Mouse (Mus musculus): ENCODE measurements around the gene Spem2. TPM values are rescaled to one million over a fixed set of nuclear protein-coding genes. Genes with fewer than 3 reads are reported as not detected.

Spem2 gene
- total and polyA plus RNA-seq, 3 experiments, result 0.20 TPM; not detected in 2

DNA sequence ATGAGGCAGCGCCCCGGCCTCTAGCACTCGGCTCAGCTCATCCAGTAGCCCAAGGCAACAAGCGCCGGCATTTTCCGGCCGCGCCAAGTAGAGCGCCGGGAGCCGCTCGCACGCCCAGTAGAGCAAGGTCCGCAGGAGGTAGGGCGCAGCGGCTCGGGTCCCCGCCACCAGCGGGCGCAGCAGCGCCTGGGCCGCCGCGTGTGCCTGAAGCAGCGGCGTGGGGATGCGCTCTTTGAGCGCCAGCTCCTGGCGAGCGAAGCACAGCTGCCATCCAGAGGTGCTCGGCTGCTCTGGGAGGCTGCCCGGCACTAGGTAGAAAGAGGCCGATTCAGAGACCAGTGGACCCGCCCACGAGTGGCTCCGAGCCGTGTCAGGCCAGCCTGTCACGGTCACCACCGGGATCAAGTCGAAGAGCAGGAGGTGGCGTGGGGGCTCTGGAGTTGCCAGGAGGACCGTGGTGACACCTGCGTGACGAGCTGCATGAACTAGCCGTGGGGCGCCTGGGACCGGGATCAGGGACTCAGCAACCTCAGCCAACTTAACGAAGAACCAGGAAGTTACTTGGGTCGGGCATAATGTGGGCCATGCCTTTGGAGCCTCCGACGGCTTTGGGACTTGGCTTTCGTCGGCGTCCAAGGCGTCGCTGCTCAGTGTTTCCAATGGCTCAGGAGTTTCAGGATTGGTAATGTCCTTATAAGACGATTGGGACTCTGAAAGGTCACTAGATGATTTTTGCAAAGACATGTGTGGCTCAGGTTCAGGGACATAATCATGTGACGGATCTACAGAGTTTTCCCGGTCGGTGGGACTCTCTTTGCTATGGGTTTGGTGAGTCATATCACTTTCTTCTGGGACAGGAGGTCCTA is 14.2 kb downstream of the Spem2 start:
- H3K4me1 ChIP-seq (ENCODE audit: control insufficient read depth, insufficient read depth, low read length), result peaks cover 4% of the 10 kb centered on the region; the same call in 1 of the 2 replicates
- H3K9ac ChIP-seq (ENCODE audit: low read depth, low read length), result peak overlapping the region; percentile 69
- no peaks in the 10 kb centered on the region for H3K79me2 ChIP-seq (replicated peaks; ENCODE audit: control insufficient read depth, insufficient read depth, low read length)
- no peaks in the 10 kb centered on the region for H3K36me3 ChIP-seq (ENCODE audit: control insufficient read depth, insufficient read depth, low read length)
- DNase-seq, result peak; percentile 85 to 88
- peak overlapping the region; percentile 68 for H3K4me3 ChIP-seq
- TF ChIP-seq POLR2A (IDR thresholded peaks at IDR 0.05; ENCODE audit: insufficient read depth, low read depth, low read length), result no peak
- peak; percentile 19; the same call in 1 of the 2 replicates for TF ChIP-seq EP300 (IDR thresholded peaks at IDR 0.05; ENCODE audit: insufficient read depth, low read depth, low read length)
- TF ChIP-seq CTCF (IDR thresholded peaks at IDR 0.05), result peak; percentile 94
- H3K27ac ChIP-seq, result peak overlapping the region; percentile 73
- H3K27me3 ChIP-seq (ENCODE audit: control insufficient read depth, insufficient read depth, low read length), result no peaks in the 10 kb centered on the region
- intact Hi-C loops (cut with DNase I), result loop anchor here (2.0 kb wide), 4 partner anchors 33 to 73 kb away; partner anchors contain the start of genes Nlgn2 and Polr2a
- WGBS, result 1% methylated on average over 60 of the region's 60 CpGs

- no peak for TF ChIP-seq EP300 (IDR thresholded peaks at IDR 0.05; ENCODE audit: insufficient read depth, low read depth, low read length)
- TF ChIP-seq CTCF (IDR thresholded peaks at IDR 0.05), result no peak
- TF ChIP-seq POLR2A (IDR thresholded peaks at IDR 0.05; ENCODE audit: insufficient read depth, low read depth, low read length), result no peak
- DNase-seq, result no peak
- 5% methylated on average over 12 of the region's 12 CpGs for WGBS
- Histone ChIP-seq H3K27me3 (ENCODE audit: control insufficient read depth, insufficient read depth, low read length) (no peaks in the 10 kb centered on the region), H3K4me1 (ENCODE audit: control insufficient read depth, insufficient read depth, low read length) (peaks cover 4% of the 10 kb centered on the region; the same call in 1 of the 2 replicates), H3K36me3 (ENCODE audit: control insufficient read depth, insufficient read depth, low read length) (no peaks in the 10 kb centered on the region), H3K27ac (peak overlapping the region; percentile 73), H3K4me3 (peak overlapping the region; percentile 68), H3K9ac (ENCODE audit: low read depth, low read length) (peak overlapping the region; percentile 62), H3K79me2 (replicated peaks; ENCODE audit: control insufficient read depth, insufficient read depth, low read length) (no peaks in the 10 kb centered on the region)
- intact Hi-C loops (cut with DNase I), result loop anchor here (2.0 kb wide), 4 partner anchors 33 to 73 kb away; partner anchors contain the start of genes Nlgn2 and Polr2a
Observed at GRCm38 (mm10) chr11:69803328-69803727, 14.9 kb downstream of the Spem2 start.

- Histone ChIP-seq H3K79me2 (replicated peaks; ENCODE audit: control insufficient read depth, insufficient read depth, low read length) (no peaks in the 10 kb centered on the region), H3K27ac (peak overlapping the region; percentile 73), H3K27me3 (ENCODE audit: control insufficient read depth, insufficient read depth, low read length) (no peaks in the 10 kb centered on the region), H3K9ac (ENCODE audit: low read depth, low read length) (peak overlapping the region; percentile 74), H3K4me1 (ENCODE audit: control insufficient read depth, insufficient read depth, low read length) (peaks cover 4% of the 10 kb centered on the region; the same call in 1 of the 2 replicates), H3K36me3 (ENCODE audit: control insufficient read depth, insufficient read depth, low read length) (no peaks in the 10 kb centered on the region), H3K4me3 (peak overlapping the region; percentile 68)
- under 1% methylated on average over 33 of the region's 33 CpGs for WGBS
- TF ChIP-seq EP300 (IDR thresholded peaks at IDR 0.05; ENCODE audit: insufficient read depth, low read depth, low read length) (no peak), POLR2A (IDR thresholded peaks at IDR 0.05; ENCODE audit: insufficient read depth, low read depth, low read length) (peak; percentile 79), CTCF (IDR thresholded peaks at IDR 0.05) (no peak)
- DNase-seq, result peak; percentile 92 to 95
- intact Hi-C loops (cut with DNase I), result loop anchor here (2.0 kb wide), 4 partner anchors 34 to 74 kb away; partner anchors contain the start of genes Nlgn2 and Polr2a
Observed at GRCm38 (mm10) chr11:69802648-69803105, 15.6 kb downstream of the Spem2 start.

DNA sequence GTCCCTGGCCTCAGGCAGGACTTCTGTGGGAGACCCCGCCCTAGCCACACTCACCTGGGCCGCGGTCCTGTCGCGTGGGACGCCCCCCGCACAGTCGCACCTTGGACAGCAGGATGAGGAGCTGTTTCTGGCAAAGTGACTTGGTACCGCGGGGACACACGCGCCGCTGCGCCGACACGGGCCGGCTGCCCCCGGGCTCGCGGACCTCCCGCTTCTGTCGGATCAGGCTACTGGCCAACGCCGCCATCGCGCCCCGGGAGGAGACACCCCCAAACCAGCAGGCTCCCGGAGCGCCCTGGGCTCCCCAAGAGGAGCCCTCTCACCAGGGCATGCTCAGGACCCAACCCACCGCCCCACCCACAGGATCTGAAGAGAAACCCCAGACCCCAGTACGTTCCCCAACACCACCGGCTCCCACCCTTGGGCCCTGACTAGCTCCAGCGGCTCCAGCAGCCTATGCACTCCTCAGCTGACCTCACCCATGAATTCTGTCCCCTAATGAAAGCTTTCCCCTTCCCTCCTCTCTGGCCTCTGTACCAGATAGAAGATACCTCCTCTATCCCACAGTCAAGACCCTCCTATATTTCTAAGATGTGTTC is 16.8 kb downstream of the Spem2 start, which contains the start of gene Fgf11:
Fgf11 (minus strand) TSS at position 479 of the 599 bp plus-strand sequence.
- WGBS, result 4% methylated on average over 33 of the region's 33 CpGs
- peaks cover 4% of the 10 kb centered on the region; the same call in 1 of the 2 replicates for H3K4me1 ChIP-seq (ENCODE audit: control insufficient read depth, insufficient read depth, low read length)
- no peaks in the 10 kb centered on the region for H3K36me3 ChIP-seq (ENCODE audit: control insufficient read depth, insufficient read depth, low read length)
- no peaks in the 10 kb centered on the region for H3K79me2 ChIP-seq (replicated peaks; ENCODE audit: control insufficient read depth, insufficient read depth, low read length)
- TF ChIP-seq EP300 (IDR thresholded peaks at IDR 0.05; ENCODE audit: insufficient read depth, low read depth, low read length) (no peak), POLR2A (IDR thresholded peaks at IDR 0.05; ENCODE audit: insufficient read depth, low read depth, low read length) (no peak), CTCF (IDR thresholded peaks at IDR 0.05) (no peak)
- H3K27me3 ChIP-seq (ENCODE audit: control insufficient read depth, insufficient read depth, low read length), result no peaks in the 10 kb centered on the region
- peak within 1 kb of the TSS; percentile 68 for H3K4me3 ChIP-seq
- H3K9ac ChIP-seq (ENCODE audit: low read depth, low read length), result peak within 1 kb of the TSS; percentile 74
- DNase-seq, result no peak
- intact Hi-C loops (cut with DNase I), result no loop called here
- H3K27ac ChIP-seq, result peak within 1 kb of the TSS; percentile 73

DNA sequence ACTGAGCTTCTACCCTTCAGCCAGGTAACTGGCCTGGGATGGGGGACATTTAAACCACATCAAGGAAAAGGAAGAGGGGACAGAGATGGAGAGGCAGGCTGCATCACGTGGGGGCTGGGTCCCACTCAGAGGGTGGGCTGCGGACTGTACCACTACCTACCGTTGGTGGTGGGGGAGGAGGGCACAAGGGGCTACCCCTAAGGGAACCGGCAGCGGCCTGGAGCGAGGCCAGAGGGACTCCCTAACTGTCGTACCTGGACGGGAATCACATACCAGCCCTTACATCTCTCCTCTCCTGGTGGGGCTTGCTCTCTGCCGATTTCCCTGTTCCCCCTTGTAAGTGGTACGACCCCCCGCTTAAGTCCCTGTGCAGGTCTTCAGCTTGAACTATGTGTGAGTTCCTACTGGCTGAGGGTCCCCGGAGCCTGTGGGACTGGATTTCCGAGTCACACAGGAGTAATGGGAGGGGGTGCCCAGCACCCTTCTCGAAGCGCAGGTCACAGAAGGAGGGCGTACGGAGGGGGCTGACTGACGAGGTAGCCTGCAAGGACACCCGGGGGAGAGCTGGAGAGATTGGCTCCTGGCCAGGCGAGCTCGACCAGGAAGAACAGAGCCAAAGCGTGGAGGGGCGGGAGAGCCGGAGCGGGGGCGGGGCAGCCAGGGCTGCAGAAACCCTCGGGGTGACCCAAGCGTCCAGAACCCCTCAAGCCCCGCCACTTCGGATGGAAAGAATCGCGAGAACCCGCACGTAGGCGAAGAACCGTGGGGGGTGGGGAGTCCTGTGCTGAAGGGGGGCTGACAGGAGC is 17.7 kb downstream of the Spem2 start:
- 3% methylated on average over 35 of the region's 36 CpGs for WGBS
- H3K4me1 ChIP-seq (ENCODE audit: control insufficient read depth, insufficient read depth, low read length), result peaks cover 4% of the 10 kb centered on the region; the same call in 1 of the 2 replicates
- DNase-seq, result peak; percentile 53 to 65

More for the DNA sequence above, 17.7 kb downstream of the Spem2 start:
- H3K27ac ChIP-seq, result no peak overlapping the region
- intact Hi-C loops (cut with DNase I), result no loop called here
- H3K27me3 ChIP-seq (ENCODE audit: control insufficient read depth, insufficient read depth, low read length), result no peaks in the 10 kb centered on the region
- no peaks in the 10 kb centered on the region for H3K36me3 ChIP-seq (ENCODE audit: control insufficient read depth, insufficient read depth, low read length)
- TF ChIP-seq POLR2A (IDR thresholded peaks at IDR 0.05; ENCODE audit: insufficient read depth, low read depth, low read length) (no peak), CTCF (IDR thresholded peaks at IDR 0.05) (no peak), EP300 (IDR thresholded peaks at IDR 0.05; ENCODE audit: insufficient read depth, low read depth, low read length) (no peak)
- H3K4me3 ChIP-seq, result peak overlapping the region; percentile 49
- H3K79me2 ChIP-seq (replicated peaks; ENCODE audit: control insufficient read depth, insufficient read depth, low read length), result no peaks in the 10 kb centered on the region
- peak overlapping the region; percentile 55 for H3K9ac ChIP-seq (ENCODE audit: low read depth, low read length)
